Comparison of ENCODE assay signal across 8 mouse cellular contexts in genomic region chr15:102178279-102178678, GRCm38 (mm10). TPM values are rescaled to one million over a fixed set of nuclear protein-coding genes. Genes with fewer than 3 reads are reported as not detected.
A peak's percentile ranks its signal among the peaks of the same experiment; 100 is the strongest.
DNase-seq lines count a peak whose midpoint lies in the region; ATAC-seq and TF ChIP-seq lines count a peak whose summit lies in the region.

No protein-coding gene starts in this region.

- H3K4me3 ChIP-seq in layer of hippocampus, adult 2 months, result no peak overlapping the region
- H3K4me3 ChIP-seq in lung, postnatal 0 days (ENCODE audit: low read depth, low read length), result no peak overlapping the region

- 18% methylated on average over 6 of the region's 6 CpGs for WGBS in lung, postnatal 0 days

- H3K36me3 ChIP-seq in lung, postnatal 0 days (ENCODE audit: insufficient read depth, low read length), result no peaks in the 10 kb centered on the region

- H3K27me3 ChIP-seq in Patski, result no peaks in the 10 kb centered on the region
- H3K27me3 ChIP-seq in lung, postnatal 0 days (replicated peaks; ENCODE audit: insufficient read depth, low read length), result no peaks in the 10 kb centered on the region

- POLR2A ChIA-PET in Patski (lab: Charles Lee), result interaction anchor here (1.2 to 1.3 kb wide), 2 partner anchors 43 to 46 kb away, joined by 3 to 5 read pairs; no protein-coding TSS in a partner anchor

- no peaks in the 10 kb centered on the region for H3K9me3 ChIP-seq in lung, postnatal 0 days (ENCODE audit: low read length)

- H3K27ac ChIP-seq in layer of hippocampus, adult 2 months, result no peak overlapping the region
- no peak overlapping the region for H3K27ac ChIP-seq in lung, postnatal 0 days (ENCODE audit: low read length)

- TF ChIP-seq EP300 in lung, postnatal 0 days (IDR thresholded peaks at IDR 0.05), result no peak

- peak; percentile 97 for TF ChIP-seq CTCF in Patski (IDR thresholded peaks at IDR 0.05)
- TF ChIP-seq CTCF in layer of hippocampus, adult 2 months (conservative IDR thresholded peaks at IDR 0.05), result peak; percentile 95
- TF ChIP-seq CTCF in lung, postnatal 0 days (IDR thresholded peaks at IDR 0.05), result peak; percentile 96

- ATAC-seq in Patski, result peak; percentile 44
- ATAC-seq in lung, postnatal 0 days, result peak; percentile 47

- DNase-seq in CD4-positive, CD25-positive, alpha-beta regulatory T cell, adult 2 months (ENCODE audit: low read depth, low spot score), result peak; percentile 88
- DNase-seq in Patski (ENCODE audit: low read depth, low spot score), result no peak
- peak; percentile 93 to 94 for DNase-seq in cerebellum, postnatal 14 days
- DNase-seq in heart, adult 8-10 months (ENCODE audit: low spot score), result peak; percentile 86
- peak; percentile 64 to 87 for DNase-seq in layer of hippocampus, adult 2 months (ENCODE audit: low spot score in 2 of 2)
- peak; percentile 60 for DNase-seq in lung, postnatal 0 days (ENCODE audit: low spot score)
- peak; percentile 44 to 56 for DNase-seq in right cerebral cortex, postnatal 36 days (ENCODE audit: low spot score in 2 of 2)
- peak; percentile 58 to 80 for DNase-seq in urinary bladder, postnatal 4 days (ENCODE audit: low spot score in 2 of 2)

- CTCF ChIA-PET in Patski (lab: Charles Lee), result interaction anchor here (0.7 to 6.1 kb wide), 10 partner anchors 10 to 71 kb away, joined by 3 to 71 read pairs (median 4); partner anchors contain the start of gene Csad

- in situ Hi-C loops in Patski (cut with MboI; ENCODE audit: low pct_unique_long_range_greater_than_20kb), result loop anchor here (5.0 kb wide), 1 partner anchor 44 kb away; no protein-coding TSS in a partner anchor

- no peak overlapping the region for H3K4me2 ChIP-seq in lung, postnatal 0 days (replicated peaks; ENCODE audit: low read depth, low read length)

- H3K4me1 ChIP-seq in lung, postnatal 0 days (ENCODE audit: insufficient read depth, low read depth, low read length), result no peaks in the 10 kb centered on the region

- no peak overlapping the region for H3K9ac ChIP-seq in lung, postnatal 0 days (replicated peaks; ENCODE audit: low read depth)

RNA-seq across cellular contexts. Expression of gene Zfp740, which starts 24.8 kb away (rescaled TPM):
- 96.4 TPM for polyA plus RNA-seq in Patski (2021)
- total RNA-seq in heart, adult 8-10 months (2022), result 10 to 100 TPM; 31.5 to 40.0 (median 35.5) TPM
- 10 to 100 TPM; 68.3 to 76.5 TPM for total RNA-seq in layer of hippocampus, adult 2 months (2021)
- polyA plus RNA-seq in lung, postnatal 0 days (2015; fragmentation: Nextera tagmentation; extraction: Ambion mirVana), result 31.9 and 33.9 TPM in 2 replicates

RNA-seq across cellular contexts. Expression of gene Csad, which starts 26.2 kb away (rescaled TPM):
- 79.6 TPM for polyA plus RNA-seq in Patski (2021)
- 10 to 100 TPM; 14.2 to 18.9 (median 16.2) TPM for total RNA-seq in heart, adult 8-10 months (2022)
- 10 to 100 TPM; 39.5 to 40.4 TPM for total RNA-seq in layer of hippocampus, adult 2 months (2021)
- 71.0 and 76.9 TPM in 2 replicates for polyA plus RNA-seq in lung, postnatal 0 days (2015; fragmentation: Nextera tagmentation; extraction: Ambion mirVana)

RNA-seq across cellular contexts. Expression of gene Soat2, which starts 28.0 kb away (rescaled TPM):
- 0.13 TPM for polyA plus RNA-seq in Patski (2021)
- under 1 TPM in 3 of 4 experiments, not detected in 1; 0.11 to 0.13 (median 0.12) TPM for total RNA-seq in heart, adult 8-10 months (2022)
- total RNA-seq in layer of hippocampus, adult 2 months (2021), result not detected
- 0.08 and 0.16 TPM in 2 replicates for polyA plus RNA-seq in lung, postnatal 0 days (2015; fragmentation: Nextera tagmentation; extraction: Ambion mirVana)

RNA-seq across cellular contexts. Expression of gene Igfbp6, which starts 34.1 kb away (rescaled TPM):
- 0.05 TPM for polyA plus RNA-seq in Patski (2021)
- total RNA-seq in heart, adult 8-10 months (2022), result 10 to 100 TPM; 20.6 to 52.4 (median 26.0) TPM
- 1 to 10 TPM; 6.9 to 7.7 TPM for total RNA-seq in layer of hippocampus, adult 2 months (2021)
- polyA plus RNA-seq in lung, postnatal 0 days (2015; fragmentation: Nextera tagmentation; extraction: Ambion mirVana), result 109 and 123 TPM in 2 replicates

RNA-seq across cellular contexts. Expression of gene Spryd3, which starts 42.2 kb away (rescaled TPM):
- polyA plus RNA-seq in Patski (2021), result 47.4 TPM
- total RNA-seq in heart, adult 8-10 months (2022), result 10 to 100 TPM; 13.2 to 16.8 (median 15.6) TPM
- 100 to 1,000 TPM; 151 to 155 TPM for total RNA-seq in layer of hippocampus, adult 2 months (2021)
- polyA plus RNA-seq in lung, postnatal 0 days (2015; fragmentation: Nextera tagmentation; extraction: Ambion mirVana), result 20.4 and 22.2 TPM in 2 replicates
